Mouse (Mus musculus): ENCODE results near the gene Map1s. TPM values are rescaled to one million over a fixed set of nuclear protein-coding genes. Genes with fewer than 3 reads are reported as not detected.

Map1s gene
- polyA plus RNA-seq, 1 experiment: 62.2 TPM

- H3K27me3 ChIP-seq (ENCODE audit: control insufficient read depth, insufficient read depth, low read length): peaks cover 22% of the 10 kb centered on the region
- H3K36me3 ChIP-seq (ENCODE audit: control insufficient read depth, insufficient read depth, low read length): no peaks in the 10 kb centered on the region
- TF ChIP-seq POLR2A (IDR thresholded peaks at IDR 0.05; ENCODE audit: low read depth, low read length) (no peak), CTCF (IDR thresholded peaks at IDR 0.05; ENCODE audit: extremely low read depth, insufficient read depth, insufficient read length, insufficient replicate concordance) (no peak)
- no peak overlapping the region for H3K4me3 ChIP-seq (ENCODE audit: extremely low read depth, insufficient read depth, insufficient read length)
- H3K27ac ChIP-seq (ENCODE audit: insufficient read depth, low read length): no peak overlapping the region
- peak in 1 of 2 experiments; percentile 14 for DNase-seq (ENCODE audit: low read depth in 1 of 2, low spot score in 2 of 2)
- WGBS: 15% methylated on average over 16 of the region's 18 CpGs
- peaks cover 7% of the 10 kb centered on the region for H3K4me1 ChIP-seq (ENCODE audit: control insufficient read depth, insufficient read depth, insufficient read length)
Observed at GRCm38 (mm10) chr8:70887669-70888068, 18.1 kb upstream of the Map1s start.

GRCm38 (mm10) chr8:70890656-70891055 lies 15.1 kb upstream of the Map1s start:
- Histone ChIP-seq H3K36me3 (ENCODE audit: control insufficient read depth, insufficient read depth, low read length) (peaks cover 19% of the 10 kb centered on the region), H3K4me1 (ENCODE audit: control insufficient read depth, insufficient read depth, insufficient read length) (peaks cover 12% of the 10 kb centered on the region), H3K27me3 (ENCODE audit: control insufficient read depth, insufficient read depth, low read length) (peaks cover 25% of the 10 kb centered on the region), H3K4me3 (ENCODE audit: extremely low read depth, insufficient read depth, insufficient read length) (no peak overlapping the region), H3K27ac (ENCODE audit: insufficient read depth, low read length) (no peak overlapping the region)
- DNase-seq (ENCODE audit: low read depth in 1 of 2, low spot score in 2 of 2): no peak
- TF ChIP-seq CTCF (IDR thresholded peaks at IDR 0.05; ENCODE audit: extremely low read depth, insufficient read depth, insufficient read length, insufficient replicate concordance): no peak
- no peak for TF ChIP-seq POLR2A (IDR thresholded peaks at IDR 0.05; ENCODE audit: low read depth, low read length)
- WGBS: 82% methylated on average over 5 of the region's 5 CpGs

DNA sequence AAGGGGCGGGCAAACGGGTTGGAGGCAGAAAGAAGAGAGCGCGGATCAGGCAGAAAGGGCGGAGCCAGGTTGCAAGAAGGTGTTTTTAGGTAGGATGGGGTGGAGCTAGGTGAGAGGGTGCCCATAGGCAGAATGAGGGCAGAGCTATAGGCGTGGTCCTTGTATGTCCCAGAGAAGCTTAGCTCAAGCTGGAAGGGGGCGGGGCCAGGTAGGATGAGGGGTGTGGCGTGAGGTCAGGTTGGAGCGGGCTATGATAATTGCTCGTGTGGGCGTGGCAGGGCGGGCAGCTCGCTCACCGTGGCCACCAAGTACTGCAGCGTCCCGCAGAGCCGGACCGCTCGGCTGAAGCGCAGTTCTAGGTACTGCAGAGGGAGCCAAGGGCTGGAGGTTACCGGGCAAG lies 14.4 kb upstream of the Map1s start:
- WGBS: 14% methylated on average over 21 of the region's 21 CpGs
- no peak for DNase-seq (ENCODE audit: low read depth in 1 of 2, low spot score in 2 of 2)
- Histone ChIP-seq H3K4me3 (ENCODE audit: extremely low read depth, insufficient read depth, insufficient read length) (no peak overlapping the region), H3K4me1 (ENCODE audit: control insufficient read depth, insufficient read depth, insufficient read length) (peaks cover 15% of the 10 kb centered on the region), H3K27ac (ENCODE audit: insufficient read depth, low read length) (no peak overlapping the region), H3K27me3 (ENCODE audit: control insufficient read depth, insufficient read depth, low read length) (peaks cover 25% of the 10 kb centered on the region), H3K36me3 (ENCODE audit: control insufficient read depth, insufficient read depth, low read length) (peaks cover 22% of the 10 kb centered on the region)
- TF ChIP-seq CTCF (IDR thresholded peaks at IDR 0.05; ENCODE audit: extremely low read depth, insufficient read depth, insufficient read length, insufficient replicate concordance) (no peak), POLR2A (IDR thresholded peaks at IDR 0.05; ENCODE audit: low read depth, low read length) (no peak)

GRCm38 (mm10) chr8:70892022-70892895 lies 13.5 kb upstream of the Map1s start, which contains the start of gene Slc5a5:
Slc5a5 (minus strand) TSS chr8:70892757.
- 8% methylated on average over 80 of the region's 80 CpGs for WGBS
- peaks cover 15% of the 10 kb centered on the region for H3K4me1 ChIP-seq (ENCODE audit: control insufficient read depth, insufficient read depth, insufficient read length)
- peaks cover 25% of the 10 kb centered on the region for H3K27me3 ChIP-seq (ENCODE audit: control insufficient read depth, insufficient read depth, low read length)
- H3K36me3 ChIP-seq (ENCODE audit: control insufficient read depth, insufficient read depth, low read length): peaks cover 22% of the 10 kb centered on the region
- TF ChIP-seq POLR2A (IDR thresholded peaks at IDR 0.05; ENCODE audit: low read depth, low read length) (no peak), CTCF (IDR thresholded peaks at IDR 0.05; ENCODE audit: extremely low read depth, insufficient read depth, insufficient read length, insufficient replicate concordance) (no peak)
- DNase-seq (ENCODE audit: low read depth in 1 of 2, low spot score in 2 of 2): no peak
- H3K4me3 ChIP-seq (ENCODE audit: extremely low read depth, insufficient read depth, insufficient read length): peak within 1 kb of the TSS; percentile 3; the same call in 1 of the 2 replicates
- no peak within 1 kb of the TSS for H3K27ac ChIP-seq (ENCODE audit: insufficient read depth, low read length)

- WGBS: 56% methylated on average over 20 of the region's 20 CpGs
- H3K36me3 ChIP-seq (ENCODE audit: control insufficient read depth, insufficient read depth, low read length): peaks cover 22% of the 10 kb centered on the region
- H3K27ac ChIP-seq (ENCODE audit: insufficient read depth, low read length): no peak overlapping the region
- peaks cover 22% of the 10 kb centered on the region for H3K27me3 ChIP-seq (ENCODE audit: control insufficient read depth, insufficient read depth, low read length)
- H3K4me1 ChIP-seq (ENCODE audit: control insufficient read depth, insufficient read depth, insufficient read length): peaks cover 15% of the 10 kb centered on the region
- DNase-seq (ENCODE audit: low read depth in 1 of 2, low spot score in 2 of 2): no peak
- no peak overlapping the region for H3K4me3 ChIP-seq (ENCODE audit: extremely low read depth, insufficient read depth, insufficient read length)
- TF ChIP-seq CTCF (IDR thresholded peaks at IDR 0.05; ENCODE audit: extremely low read depth, insufficient read depth, insufficient read length, insufficient replicate concordance) (no peak), POLR2A (IDR thresholded peaks at IDR 0.05; ENCODE audit: low read depth, low read length) (no peak)
Observed at GRCm38 (mm10) chr8:70892896-70893655, 12.7 kb upstream of the Map1s start.

GRCm38 (mm10) chr8:70893656-70894384 lies 11.9 kb upstream of the Map1s start:
- WGBS: 52% methylated on average over 12 of the region's 12 CpGs
- Histone ChIP-seq H3K4me3 (ENCODE audit: extremely low read depth, insufficient read depth, insufficient read length) (no peak overlapping the region), H3K27ac (ENCODE audit: insufficient read depth, low read length) (no peak overlapping the region), H3K27me3 (ENCODE audit: control insufficient read depth, insufficient read depth, low read length) (peaks cover 22% of the 10 kb centered on the region), H3K36me3 (ENCODE audit: control insufficient read depth, insufficient read depth, low read length) (peaks cover 22% of the 10 kb centered on the region), H3K4me1 (ENCODE audit: control insufficient read depth, insufficient read depth, insufficient read length) (peaks cover 22% of the 10 kb centered on the region)
- DNase-seq (ENCODE audit: low read depth in 1 of 2, low spot score in 2 of 2): peak; percentile 65 to 66
- peak; percentile 67; the same call in 1 of the 2 replicates for TF ChIP-seq CTCF (IDR thresholded peaks at IDR 0.05; ENCODE audit: extremely low read depth, insufficient read depth, insufficient read length, insufficient replicate concordance)
- no peak for TF ChIP-seq POLR2A (IDR thresholded peaks at IDR 0.05; ENCODE audit: low read depth, low read length)

Measured in spleen, adult 2 months (tissue).